Mouse (Mus musculus) CD4-positive helper T cell, adult 2 months (primary cell): ENCODE data around the gene 6430548M08Rik.

Source experiments
- DNase-seq: peaks from one replicate; pipeline ENCODE4 v3.0.0-alpha.2; 2012; ENCODE audit warnings: low read depth, missing footprints, low spot score

6430548M08Rik gene

GRCm38 (mm10) chr8:120213939-120214338, 100.0 kb downstream of the 6430548M08Rik start:
- no peak for DNase-seq
